Mouse (Mus musculus) layer of hippocampus, postnatal 36 days (tissue): ENCODE data around the gene Ino80e. TPM values are rescaled to one million over a fixed set of nuclear protein-coding genes. Genes with fewer than 3 reads are reported as not detected.
A peak's percentile ranks its signal among the peaks of the same experiment; 100 is the strongest.

Experiments
- DNase-seq, 2 experiments: peaks; one replicate each; pipeline ENCODE4 v3.0.0; 2022
- total RNA-seq, 2 experiments: library from RNA; stranded (reverse); gene quantifications; 2 replicates each; pipeline ENCODE4 v1.2.3; 2021

Gene Ino80e
- total RNA-seq, 2 experiments from 2014 or later = 53.5 to 56.0 TPM

DNA sequence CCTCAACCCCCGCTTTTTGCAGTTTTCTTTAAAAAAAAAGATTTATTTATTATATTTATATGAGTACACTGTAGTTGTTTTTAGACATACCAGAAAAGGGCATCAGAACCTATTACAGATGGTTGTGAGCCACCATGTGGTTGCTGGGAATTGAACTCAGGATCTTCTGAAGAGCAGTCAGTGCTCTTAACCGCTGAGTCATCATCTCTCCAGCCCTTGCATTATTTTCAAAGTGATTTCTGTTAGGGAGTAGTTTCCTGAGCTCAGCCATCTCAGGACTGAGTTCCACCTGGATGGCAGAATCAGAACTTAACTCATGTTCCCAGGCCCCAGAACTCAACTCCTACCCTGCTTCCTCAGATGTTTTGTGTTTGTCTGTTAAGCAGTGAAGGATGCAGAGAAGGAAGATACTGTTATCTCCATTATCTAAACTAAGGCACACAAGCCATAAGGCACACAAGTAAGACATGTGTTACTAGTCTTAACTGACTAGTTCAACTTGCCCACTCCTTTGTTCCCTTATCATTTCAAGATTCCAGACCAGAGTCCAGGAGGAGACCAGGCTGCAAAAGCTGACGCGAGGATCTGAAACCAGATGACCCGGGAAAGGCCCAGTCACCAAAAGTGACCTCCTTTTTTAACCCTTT lies 52.3 kb downstream of the Ino80e start:
- DNase-seq = no peak

DNA sequence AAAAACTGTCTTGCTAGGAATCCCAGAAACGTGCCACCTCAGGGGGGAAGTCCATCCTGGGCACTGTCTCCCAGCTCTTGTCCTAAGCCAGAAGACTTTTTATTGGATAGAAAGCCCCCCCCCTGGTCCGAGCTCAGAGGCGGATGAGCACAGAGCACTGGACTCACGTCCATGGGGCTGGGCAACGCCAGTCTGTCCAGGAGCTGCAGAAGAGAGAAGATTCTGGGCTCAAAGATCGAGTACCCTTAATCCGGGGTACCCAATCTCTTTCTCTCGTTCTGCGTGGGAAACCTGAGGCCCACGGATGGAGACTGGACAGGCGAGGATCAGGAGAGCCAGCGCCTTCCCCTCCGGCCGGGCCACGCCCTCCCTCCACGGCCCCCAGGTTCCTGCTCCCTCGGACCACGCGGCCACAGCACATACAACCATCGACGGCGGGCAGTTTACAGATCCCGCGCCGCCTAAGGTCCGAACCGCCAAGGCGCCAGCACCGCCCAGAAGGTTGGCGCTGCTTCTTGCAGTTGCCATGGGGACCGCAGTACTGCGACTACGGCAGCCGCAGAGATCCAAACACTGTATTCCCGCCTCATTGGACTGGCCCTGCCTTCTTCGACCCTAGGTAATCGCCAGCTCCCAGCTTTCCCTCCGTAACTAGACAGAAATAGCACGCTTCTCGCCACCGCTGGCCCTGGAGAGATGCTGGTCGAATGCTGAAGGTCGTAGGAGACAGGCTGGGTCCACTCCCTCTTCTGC lies 53.3 kb downstream of the Ino80e start:
- DNase-seq = peak; percentile 89 to 90

DNA sequence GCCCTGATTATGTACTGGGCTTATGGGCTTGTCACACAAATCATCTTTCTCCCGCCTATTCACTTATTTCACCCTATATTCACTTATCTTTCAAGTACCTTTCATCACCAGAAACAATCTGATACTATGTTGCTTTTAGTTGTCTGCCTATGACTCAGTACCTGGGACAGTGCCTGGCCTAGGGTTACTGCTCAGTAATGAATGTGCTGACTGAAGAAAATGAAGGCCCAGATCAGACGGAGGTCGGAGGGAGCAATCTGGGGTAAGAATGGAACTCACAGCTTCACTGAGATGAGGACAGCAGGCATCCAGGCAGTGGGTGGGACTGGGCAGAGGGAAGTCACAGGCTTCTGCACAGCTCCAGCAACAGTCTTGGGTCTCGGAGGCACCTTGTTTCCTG lies 54.8 kb downstream of the Ino80e start:
- DNase-seq = no peak

DNA sequence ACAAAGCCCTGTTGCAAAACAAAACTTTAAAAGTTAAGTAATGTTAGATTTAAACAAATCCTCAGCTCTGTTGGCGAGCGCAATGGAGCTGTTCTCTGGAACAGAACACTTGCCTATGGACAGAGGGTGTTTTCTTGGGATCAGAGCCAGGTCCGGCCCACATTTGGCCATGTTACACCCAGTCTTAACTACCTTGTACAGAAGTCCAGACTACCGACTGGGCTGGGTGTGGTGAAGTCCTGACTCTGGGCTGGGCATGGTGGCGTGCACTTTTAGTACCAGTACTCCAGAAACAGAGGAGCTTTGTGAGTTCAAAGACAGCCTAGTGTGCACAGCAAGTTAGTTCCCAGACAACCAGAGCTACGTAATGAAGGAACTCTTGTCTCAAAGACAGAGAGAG lies 55.2 kb downstream of the Ino80e start:
- DNase-seq = no peak

DNA sequence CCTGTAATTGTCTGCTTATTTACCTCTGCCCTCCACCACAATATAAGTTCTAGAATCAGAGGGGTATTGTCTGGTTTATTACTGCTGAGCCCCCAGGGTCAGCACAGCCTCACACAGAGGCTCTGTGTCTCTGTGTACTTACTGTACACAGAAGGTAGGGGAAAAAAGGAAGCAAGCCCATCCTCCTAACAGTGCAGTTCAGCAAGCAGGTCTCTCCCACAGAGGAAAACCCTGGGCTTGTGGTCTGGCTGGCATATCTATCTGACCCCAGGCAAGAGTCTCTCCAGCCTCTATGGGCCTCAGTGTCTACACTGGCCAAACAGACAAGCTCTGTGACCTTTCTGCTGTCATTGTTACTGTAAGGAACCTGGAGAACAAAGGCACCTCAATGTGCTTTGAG lies 58.4 kb downstream of the Ino80e start:
- no peak for DNase-seq

DNA sequence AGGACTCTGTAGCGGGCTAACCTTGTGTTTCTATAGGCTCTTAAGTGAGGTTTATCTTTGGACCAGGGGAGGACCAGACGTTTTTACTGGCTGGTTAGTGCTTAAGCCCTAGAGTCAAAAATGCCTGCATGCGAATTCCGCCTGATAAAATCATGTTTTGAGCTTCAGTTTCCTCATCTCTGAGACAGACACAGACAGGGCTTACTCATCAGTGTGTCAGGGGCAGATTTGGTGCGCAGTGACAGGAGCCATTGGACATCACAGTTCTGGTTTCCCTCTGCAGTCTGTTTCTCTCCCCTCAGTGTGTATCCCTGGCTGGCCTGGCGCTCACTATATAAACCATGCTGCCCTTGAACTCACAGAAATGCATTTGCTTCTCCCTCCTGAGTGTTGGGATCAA lies 59.0 kb downstream of the Ino80e start:
- no peak for DNase-seq

DNA sequence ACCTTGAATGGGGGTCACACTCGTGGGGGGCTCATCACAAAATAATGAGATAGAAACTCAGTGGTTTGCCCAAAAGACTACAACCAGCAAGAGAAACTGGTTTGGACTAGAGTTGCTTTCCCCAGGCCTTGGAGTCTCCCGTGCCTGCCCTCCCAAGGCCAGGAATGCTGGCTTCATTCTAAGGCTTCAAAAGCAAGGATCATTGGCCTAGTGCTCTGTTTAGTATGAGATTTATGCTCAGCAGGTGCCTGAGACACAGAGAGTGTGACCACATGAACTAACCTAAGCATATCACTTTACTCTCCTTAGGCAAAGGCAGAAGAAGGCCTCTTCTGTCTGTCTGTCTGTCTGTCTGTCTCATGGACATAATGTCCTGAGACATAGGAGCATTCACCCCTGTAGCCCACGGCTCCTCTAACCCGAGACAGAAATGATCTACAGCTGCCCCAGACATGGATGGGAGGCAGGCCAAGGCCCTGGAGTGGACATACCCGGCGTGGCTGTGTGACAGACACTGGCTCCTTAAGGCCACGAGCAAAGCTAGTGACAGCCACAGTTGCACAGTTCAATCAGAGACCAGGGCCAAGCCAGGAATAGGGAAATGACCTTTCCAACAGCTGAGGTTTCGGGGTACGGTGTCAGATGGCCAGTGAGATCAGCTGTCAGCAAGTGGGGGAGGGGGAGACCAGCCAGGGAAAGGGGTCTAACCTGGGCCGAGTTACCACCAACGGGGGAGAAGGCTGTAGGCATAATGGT lies 59.9 kb downstream of the Ino80e start:
- no peak for DNase-seq

DNA sequence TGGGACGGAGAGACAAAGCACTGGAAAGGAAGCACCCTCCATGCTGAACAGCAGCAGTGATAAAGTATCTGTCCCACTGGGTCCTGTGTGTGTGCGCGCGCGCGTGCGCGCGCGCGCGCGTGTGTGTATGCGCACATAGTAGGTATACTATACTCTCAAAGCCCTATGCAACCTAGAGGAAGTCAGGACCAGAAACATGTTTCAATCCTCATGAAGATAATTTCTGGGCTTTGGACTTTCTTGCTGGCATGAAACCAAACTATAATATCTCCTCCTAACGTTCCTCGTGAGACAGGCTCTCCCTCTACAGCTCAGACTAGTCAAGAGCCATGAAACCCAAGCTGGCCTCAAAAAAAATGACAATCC lies 61.1 kb downstream of the Ino80e start:
- no peak for DNase-seq

Other genes with a start within 250 kb of the Ino80e start
- gene Nupr1, start 231.5 kb downstream of the Ino80e start, total RNA-seq = 1 to 10 TPM; 7.5 to 7.9 TPM
- 10 to 100 TPM; 25.6 to 30.3 TPM for gene Sgf29, start 213.1 kb downstream of the Ino80e start, total RNA-seq
- gene Sult1a1, start 185.9 kb downstream of the Ino80e start, total RNA-seq = 10 to 100 TPM in 1 of 2 experiments, 1 to 10 TPM in 1; 6.3 to 11.2 TPM
- gene Bola2, start 167.0 kb downstream of the Ino80e start, total RNA-seq = 100 to 1,000 TPM in 1 of 2 experiments, 10 to 100 TPM in 1; 98.8 to 109 TPM
- gene Slx1b, start 166.6 kb downstream of the Ino80e start, total RNA-seq = 10 to 100 TPM; 16.2 to 16.4 TPM
- 100 to 1,000 TPM; 114 to 121 TPM for gene Coro1a, start 154.6 kb downstream of the Ino80e start, total RNA-seq
- 100 to 1,000 TPM; 144 to 146 TPM for gene Mapk3, start 102.8 kb downstream of the Ino80e start, total RNA-seq
- gene Gdpd3, start 96.0 kb downstream of the Ino80e start, total RNA-seq = 1 to 10 TPM; 2.5 to 5.1 TPM
- gene Ypel3, start 85.4 kb downstream of the Ino80e start, total RNA-seq = 100 to 1,000 TPM; 278 to 291 TPM
- gene Tbx6, start 80.9 kb downstream of the Ino80e start, total RNA-seq = 1 to 10 TPM in 1 of 2 experiments, under 1 TPM in 1; 0.75 to 1.1 TPM
- gene Ppp4c, start 69.9 kb downstream of the Ino80e start, total RNA-seq = 10 to 100 TPM; 54.3 to 59.5 TPM
- 10 to 100 TPM; 75.1 to 83.3 TPM for gene Fam57b, start 64.7 kb downstream of the Ino80e start, total RNA-seq
- gene 4930451I11Rik, start 30.7 kb downstream of the Ino80e start, total RNA-seq = not detected
- gene Doc2a, start 15.0 kb downstream of the Ino80e start, total RNA-seq = 10 to 100 TPM; 16.1 to 17.7 TPM
- gene Hirip3, start 405 bp downstream of the Ino80e start, total RNA-seq = 10 to 100 TPM; 29.5 to 32.0 TPM
- 100 to 1,000 TPM; 151 to 165 TPM for gene Taok2, start 22.3 kb upstream of the Ino80e start, total RNA-seq
- 10 to 100 TPM; 23.2 to 23.8 TPM for gene Tmem219, start 60.5 kb upstream of the Ino80e start, total RNA-seq
- gene Kctd13, start 66.5 kb upstream of the Ino80e start, total RNA-seq = 100 to 1,000 TPM; 161 to 171 TPM
- 10 to 100 TPM; 34.1 to 35.4 TPM for gene Asphd1, start 87.2 kb upstream of the Ino80e start, total RNA-seq
- 100 to 1,000 TPM; 427 to 447 TPM for gene Sez6l2, start 88.2 kb upstream of the Ino80e start, total RNA-seq
- gene Cdipt, start 113.5 kb upstream of the Ino80e start, total RNA-seq = 100 to 1,000 TPM; 159 to 164 TPM
- gene Cdiptos, start 113.7 kb upstream of the Ino80e start, total RNA-seq = under 1 TPM in 1 of 2 experiments, not detected in 1; 0.35 TPM
- gene Mvp, start 152.2 kb upstream of the Ino80e start, total RNA-seq = 1 to 10 TPM; 7.2 to 8.4 TPM
- under 1 TPM in 1 of 2 experiments, not detected in 1; 0.90 TPM for gene Pagr1b, start 154.1 kb upstream of the Ino80e start, total RNA-seq
- 10 to 100 TPM; 10.4 to 16.2 TPM for gene Pagr1a, start 155.0 kb upstream of the Ino80e start, total RNA-seq
- gene Gm42742, start 158.7 kb upstream of the Ino80e start, total RNA-seq = 10 to 100 TPM; 68.6 to 82.2 TPM
- 100 to 1,000 TPM; 229 to 233 TPM for gene Prrt2, start 158.8 kb upstream of the Ino80e start, total RNA-seq
- gene Maz, start 164.7 kb upstream of the Ino80e start, total RNA-seq = 100 to 1,000 TPM; 258 to 261 TPM
- gene Kif22, start 180.1 kb upstream of the Ino80e start, total RNA-seq = 1 to 10 TPM; 6.9 to 7.3 TPM
- gene Zg16, start 225.0 kb upstream of the Ino80e start, total RNA-seq = not detected
- gene AI467606, start 229.0 kb upstream of the Ino80e start, total RNA-seq = 1 to 10 TPM in 1 of 2 experiments, under 1 TPM in 1; 0.92 to 1.1 TPM